Comparison of ENCODE assay signal across 8 mouse cellular contexts in the genomic region with DNA sequence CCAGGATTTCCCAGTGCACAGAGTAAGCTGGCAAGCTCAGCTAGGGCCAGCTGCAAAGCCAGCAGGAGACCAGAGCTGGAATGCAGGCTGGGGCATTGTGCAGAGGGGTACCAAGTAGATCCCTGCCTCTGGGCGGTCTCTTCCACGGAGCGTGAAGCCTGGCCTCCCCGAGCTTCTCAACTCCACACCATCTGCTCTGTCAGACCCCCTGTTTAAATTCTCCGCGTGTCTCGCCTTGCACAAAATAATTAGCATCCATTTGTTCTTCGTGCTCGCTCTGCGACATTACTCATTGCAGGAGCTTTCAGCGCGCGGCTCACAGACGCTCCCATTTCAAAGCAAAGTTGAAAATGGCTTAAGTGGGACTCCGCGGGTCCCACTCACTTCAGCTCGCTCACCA.
DNase-seq lines count a peak whose midpoint lies in the region; ATAC-seq lines count a peak whose summit lies in the region.
"Had no signal": no experiment of that assay in that cellular context is flagged by ENCODE, and none has a peak within 500 bp of the region (broad histone marks: within the 10 kb centered on the region; RNA-seq: fewer than 3 reads in every experiment).

No protein-coding gene starts in this region.

- H3K36me3 ChIP-seq in limb, embryonic 10.5 days = no peaks in the 10 kb centered on the region
- H3K36me3 ChIP-seq: liver, embryonic 13.5 days had no signal

- peak; percentile 34 for DNase-seq in testis, postnatal 10 days (ENCODE audit: low spot score)
- DNase-seq in testis, postnatal 14 days (ENCODE audit: low spot score) = no peak
- peak; percentile 52 to 71 for DNase-seq in frontal cortex, postnatal 36 days (ENCODE audit: low spot score in 2 of 2)
- peak; percentile 47 for DNase-seq in limb, embryonic 10.5 days (ENCODE audit: low spot score)
- peak; percentile 38 for DNase-seq in right cerebral cortex, postnatal 14 days
- no peak for DNase-seq in thymus, postnatal 0 days (ENCODE audit: low spot score)
- DNase-seq: liver, embryonic 13.5 days had no signal

- H3K4me1 ChIP-seq in limb, embryonic 10.5 days = peaks cover 12% of the 10 kb centered on the region
- H3K4me1 ChIP-seq: liver, embryonic 13.5 days had no signal

- peaks cover 24% of the 10 kb centered on the region for H3K27me3 ChIP-seq in limb, embryonic 10.5 days (ENCODE audit: low read depth, poor library complexity, severe bottlenecking)
- H3K27me3 ChIP-seq: liver, embryonic 13.5 days had no signal

- no peaks in the 10 kb centered on the region for H3K9me3 ChIP-seq in limb, embryonic 10.5 days (replicated peaks)
- H3K9me3 ChIP-seq: liver, embryonic 13.5 days had no signal

- ATAC-seq in granulocyte monocyte progenitor cell, adult 5-6 weeks (replicated peaks; ENCODE audit: poor library complexity, severe bottlenecking) = no peak

- 4% methylated on average over 17 of the region's 17 CpGs for WGBS in limb, embryonic 10.5 days

- H3K4me3 ChIP-seq in limb, embryonic 10.5 days = peak overlapping the region; percentile 38
- H3K4me3 ChIP-seq: liver, embryonic 13.5 days had no signal

- no peak overlapping the region; the same call in 1 of the 2 replicates for H3K27ac ChIP-seq in limb, embryonic 10.5 days
- H3K27ac ChIP-seq: liver, embryonic 13.5 days had no signal

Comparison
In these comparisons a context has a peak if more than half of its experiments do, and no peak if none do; other contexts are left out.
1. DNase-seq: peak in testis, postnatal 10 days (single experiment), frontal cortex, postnatal 36 days (2 of 2), limb, embryonic 10.5 days (single experiment) and right cerebral cortex, postnatal 14 days (single experiment); none in testis, postnatal 14 days (single experiment) and thymus, postnatal 0 days (single experiment).